Mouse (Mus musculus): ENCODE data around the gene Fmr1nb. TPM values are rescaled to one million over a fixed set of nuclear protein-coding genes. Genes with fewer than 3 reads are reported as not detected.
"Not testable (repeated sequence)": the region's sequence is repeated elsewhere in the genome, so short reads cannot be mapped to it uniquely, and the experiment has no call there.

Gene Fmr1nb
- 1 to 10 TPM in 1 of 2 experiments, not detected in 1; 1.4 TPM for total RNA-seq (2021)
- long read RNA-seq, experiment 1, partial matches to known transcripts = 0 of 1 reads
- long read RNA-seq, experiment 1, other reads (novel, unspliced or antisense) = 0 of 1 reads
- long read RNA-seq, experiment 2, partial matches to known transcripts = 0 of 1 reads
- long read RNA-seq, experiment 2, other reads (novel, unspliced or antisense) = 0 of 1 reads

DNA sequence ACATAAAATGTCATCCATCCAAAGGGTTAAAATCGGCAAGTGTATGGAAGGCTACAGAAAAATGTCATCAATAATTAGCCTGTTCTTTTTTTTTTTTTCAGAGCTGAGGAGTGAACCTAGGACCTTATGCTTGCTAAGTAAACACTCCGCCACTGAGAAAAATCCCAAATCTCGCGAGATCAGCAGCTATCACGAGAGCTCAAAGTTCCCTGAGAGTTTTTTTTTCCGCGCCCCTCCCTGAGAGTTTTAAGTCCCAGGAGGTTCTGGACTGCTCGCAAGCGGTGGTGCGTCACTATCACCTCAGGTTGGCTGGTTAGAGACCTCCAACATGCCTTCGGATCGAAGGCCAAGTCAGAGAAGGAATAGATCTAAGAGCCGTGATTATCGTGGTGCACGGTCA is at the start of gene Fmr1nb:
Fmr1nb (plus strand) TSS at position 234 of the 400 bp plus-strand sequence.
- no peak for DNase-seq (ENCODE audit: low spot score in 2 of 2)

GRCm38 (mm10) chrX:68736902-68737301 is 24.7 kb upstream of the Fmr1nb start:
- DNase-seq (ENCODE audit: low spot score in 2 of 2) = no peak

DNA sequence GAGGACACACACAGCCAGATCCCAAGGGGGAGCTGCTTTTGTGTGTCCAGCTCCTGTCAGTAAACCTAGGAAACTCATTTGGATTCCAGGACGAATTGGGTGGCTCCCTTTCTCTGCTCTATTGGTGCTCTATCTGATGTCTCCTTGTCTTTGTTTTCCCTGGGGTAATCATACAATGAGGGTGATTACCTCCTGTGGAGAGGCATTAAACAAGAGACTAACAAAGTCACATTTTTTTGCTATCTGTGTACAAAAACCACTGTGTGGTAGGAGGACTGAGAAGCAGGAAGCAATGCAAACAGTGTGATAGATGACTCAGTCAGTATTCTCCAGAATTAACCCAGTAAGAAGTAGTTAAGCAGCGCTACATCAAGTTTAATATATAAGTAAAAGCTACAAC is 21.6 kb upstream of the Fmr1nb start:
- no peak for DNase-seq (ENCODE audit: low spot score in 2 of 2)

DNA sequence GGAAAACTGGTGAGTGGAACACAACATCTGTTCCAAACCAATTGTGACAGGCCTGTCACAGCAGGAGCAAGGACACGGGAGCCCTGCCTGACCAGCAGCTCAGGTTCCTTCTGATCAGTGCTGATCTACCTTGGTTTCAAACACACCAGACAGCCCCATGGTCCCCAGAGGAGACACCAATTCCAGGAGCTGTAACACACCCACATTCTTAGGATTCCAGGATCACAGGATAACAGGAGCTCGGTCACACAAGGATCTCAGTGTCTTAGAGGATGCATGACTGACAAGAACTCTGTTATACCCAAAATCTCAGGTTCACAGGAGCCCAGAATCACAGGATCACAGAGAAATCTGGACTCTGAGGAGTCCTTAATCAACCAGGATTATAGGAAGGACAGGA is 58.8 kb downstream of the Fmr1nb start:
- DNase-seq (ENCODE audit: low spot score in 2 of 2) = not testable (repeated sequence)

DNA sequence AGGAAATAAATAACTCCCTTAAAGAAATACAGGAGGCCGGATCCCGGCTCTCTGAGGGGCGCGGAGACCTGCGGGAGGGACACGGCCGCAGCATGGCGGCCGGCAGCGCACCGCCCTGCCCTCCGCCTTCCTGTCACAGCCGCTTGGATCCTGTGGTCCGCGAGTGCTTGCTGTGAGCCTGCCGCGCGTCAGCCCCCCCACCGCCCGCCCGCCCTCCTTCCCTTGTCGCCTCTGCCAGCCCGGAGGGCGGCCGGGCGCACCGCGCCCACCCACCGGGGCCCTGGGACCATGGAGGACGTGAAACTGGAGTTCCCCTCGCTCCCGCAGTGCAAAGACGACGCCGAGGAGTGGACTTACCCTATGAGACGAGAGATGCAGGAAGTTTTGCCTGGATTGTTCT is 59.4 kb downstream of the Fmr1nb start, which contains the start of gene Gm14698:
Gm14698 (plus strand) TSS at position 35 of the 400 bp plus-strand sequence.
- DNase-seq (ENCODE audit: low spot score in 2 of 2) = not testable (repeated sequence)

DNA sequence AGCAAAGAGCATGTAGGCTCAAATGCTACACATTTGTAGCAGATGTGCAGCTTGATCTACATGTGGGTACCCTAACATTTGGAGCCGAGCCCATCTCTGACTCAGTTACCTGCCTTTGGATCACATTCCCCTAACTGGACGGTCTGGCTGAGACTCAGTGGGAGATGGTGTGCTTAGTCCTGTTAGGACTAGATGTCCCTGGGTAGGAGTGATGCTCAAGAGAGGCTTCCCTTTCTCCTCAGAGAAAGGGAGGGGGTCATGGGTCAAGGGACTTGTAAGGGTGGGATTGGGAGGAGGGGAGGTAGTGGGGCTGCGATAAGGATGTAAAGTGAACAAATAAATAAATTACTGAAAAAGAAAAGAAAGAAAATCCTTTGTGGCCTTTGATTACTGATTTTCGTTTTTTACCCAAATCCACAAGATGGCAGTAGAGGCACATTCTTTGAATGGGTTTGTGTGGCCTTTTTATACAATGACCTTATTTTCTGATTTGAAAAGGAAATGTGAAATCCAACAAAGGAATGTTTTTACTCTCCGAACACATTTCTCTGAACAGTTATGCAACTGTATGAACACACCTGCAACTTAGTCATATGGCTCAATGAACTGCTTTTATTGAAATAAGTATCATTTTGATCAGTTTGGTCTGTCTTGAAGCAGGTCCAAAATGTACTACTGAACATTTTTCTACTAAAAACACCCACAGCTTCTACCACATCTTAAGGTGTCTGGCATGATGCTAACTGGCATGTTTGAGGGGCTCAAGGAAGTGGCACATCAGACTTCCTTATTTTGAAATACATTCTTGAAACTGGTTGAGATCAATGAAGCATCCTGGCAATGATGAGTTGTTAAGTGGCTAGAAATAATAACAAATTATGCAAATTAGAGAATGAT is 78.2 kb downstream of the Fmr1nb start:
- no peak for DNase-seq (ENCODE audit: low spot score in 2 of 2)

Other genes starting within 250 kb of the Fmr1nb start
- gene Fmr1, start 83.3 kb upstream of the Fmr1nb start, total RNA-seq (2021) = 10 to 100 TPM; 38.2 to 39.6 TPM
- gene Gm14698, start 59.3 kb downstream of the Fmr1nb start, total RNA-seq (2021) = 1 to 10 TPM in 1 of 2 experiments, under 1 TPM in 1; 0.63 to 1.4 TPM
- gene Gm6812, start 131.2 kb downstream of the Fmr1nb start, total RNA-seq (2021) = not detected

Data from adrenal gland, adult 18-20 months (tissue).